Mouse (Mus musculus) T-cell, adult 2 months (primary cell): Measurements from ENCODE around the gene Fam129b.

Experiments used
- DNase-seq: peaks from one replicate; pipeline ENCODE4 v3.0.0; 2022; ENCODE audit warnings: low spot score

The Fam129b gene

DNA sequence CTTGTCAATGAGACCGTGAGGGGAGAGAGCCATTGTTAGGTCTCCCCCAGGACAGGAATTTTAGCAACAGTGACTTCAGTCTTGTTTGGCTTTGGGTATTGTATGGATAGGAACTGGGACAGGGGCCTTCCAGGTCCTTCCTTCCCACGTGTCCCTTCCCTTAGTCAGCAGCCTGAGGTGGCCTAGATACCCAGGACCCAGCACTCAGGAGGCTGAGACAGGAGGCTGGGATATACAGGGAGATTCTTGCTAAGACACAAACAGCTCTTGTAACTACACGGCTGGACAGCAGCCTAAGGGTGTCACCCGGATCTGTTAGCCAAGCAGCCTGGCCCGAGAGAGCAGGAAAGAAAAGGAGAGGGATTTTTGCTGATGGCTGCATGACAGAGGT, 16.3 kb upstream of the Fam129b start:
- DNase-seq: no peak

DNA sequence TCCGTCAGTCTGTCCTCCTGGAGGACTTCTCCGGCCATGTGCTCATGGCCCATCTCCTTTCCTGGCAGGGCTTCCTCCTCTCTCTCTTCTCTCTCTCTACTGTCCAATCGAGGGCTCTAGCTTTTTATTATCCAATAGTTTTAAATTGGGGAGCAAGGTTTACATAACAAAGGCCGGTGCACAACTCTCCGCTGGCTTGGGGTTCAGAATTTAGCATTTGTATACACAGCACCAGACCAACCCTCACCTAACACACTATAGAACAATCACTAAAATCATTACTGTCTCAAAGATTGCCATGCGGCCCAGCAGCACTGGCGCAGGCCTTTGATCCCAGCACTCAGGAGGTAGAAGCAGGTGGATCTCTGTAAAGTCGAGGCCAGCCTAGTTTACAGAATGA, 15.1 kb upstream of the Fam129b start:
- DNase-seq: no peak

DNA sequence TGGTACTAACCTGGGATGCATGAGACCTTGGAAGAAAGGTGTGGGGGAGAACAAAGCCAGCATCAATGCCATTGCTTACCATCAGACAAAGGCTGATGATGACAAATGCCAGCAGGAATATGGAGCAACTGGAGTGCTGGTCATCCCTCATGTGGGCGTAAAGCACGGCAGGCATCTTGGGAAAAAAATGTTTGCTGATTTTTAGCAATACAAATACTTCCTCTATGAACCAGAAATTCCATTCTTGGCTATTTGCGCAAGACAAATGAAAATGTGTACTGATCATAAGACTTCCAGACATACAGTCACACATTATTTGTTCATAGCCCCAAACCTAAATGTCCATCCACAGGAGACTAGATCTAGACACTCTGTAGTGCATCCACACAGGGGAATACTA, 12.6 kb upstream of the Fam129b start:
- DNase-seq: no peak

DNA sequence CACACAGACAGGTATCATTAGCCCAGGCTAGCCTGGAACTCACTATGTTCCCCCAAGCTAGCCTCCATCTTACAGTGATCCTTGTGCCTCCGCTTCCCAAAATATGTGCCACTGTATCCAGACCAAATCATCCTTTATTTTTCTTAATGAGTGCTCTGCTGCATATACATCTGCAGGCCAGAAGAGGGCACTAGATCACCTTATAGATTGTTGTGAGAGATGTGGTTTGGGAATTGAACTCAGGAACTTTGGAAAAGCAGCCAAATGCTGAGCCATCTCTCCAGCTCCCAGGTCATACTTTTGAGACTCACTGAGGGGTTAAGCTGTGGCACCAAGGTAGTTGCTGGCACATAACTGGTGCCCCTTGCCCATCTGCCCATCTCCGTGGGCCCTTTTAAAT, 11.2 kb upstream of the Fam129b start:
- no peak for DNase-seq

DNA sequence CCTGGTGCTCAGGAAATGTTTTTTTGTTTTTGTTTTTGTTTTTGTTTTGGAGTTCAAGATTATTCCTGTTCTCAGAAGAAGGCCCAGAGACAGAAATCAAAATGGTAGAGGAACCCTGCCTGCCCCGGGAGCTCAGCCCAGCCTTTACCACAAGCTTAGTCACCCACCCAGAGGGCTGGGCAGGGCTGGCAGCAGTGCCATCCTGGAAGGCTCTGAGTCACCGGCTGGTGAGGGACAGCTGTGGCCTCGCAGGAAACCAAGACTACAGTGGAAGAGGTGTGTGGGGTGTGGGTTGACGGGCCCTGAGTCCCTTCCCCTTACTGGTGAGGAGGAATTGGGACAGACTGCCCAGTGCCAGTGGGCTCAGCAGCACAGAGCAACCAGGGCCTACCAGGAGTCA, 8.6 kb upstream of the Fam129b start:
- no peak for DNase-seq

DNA sequence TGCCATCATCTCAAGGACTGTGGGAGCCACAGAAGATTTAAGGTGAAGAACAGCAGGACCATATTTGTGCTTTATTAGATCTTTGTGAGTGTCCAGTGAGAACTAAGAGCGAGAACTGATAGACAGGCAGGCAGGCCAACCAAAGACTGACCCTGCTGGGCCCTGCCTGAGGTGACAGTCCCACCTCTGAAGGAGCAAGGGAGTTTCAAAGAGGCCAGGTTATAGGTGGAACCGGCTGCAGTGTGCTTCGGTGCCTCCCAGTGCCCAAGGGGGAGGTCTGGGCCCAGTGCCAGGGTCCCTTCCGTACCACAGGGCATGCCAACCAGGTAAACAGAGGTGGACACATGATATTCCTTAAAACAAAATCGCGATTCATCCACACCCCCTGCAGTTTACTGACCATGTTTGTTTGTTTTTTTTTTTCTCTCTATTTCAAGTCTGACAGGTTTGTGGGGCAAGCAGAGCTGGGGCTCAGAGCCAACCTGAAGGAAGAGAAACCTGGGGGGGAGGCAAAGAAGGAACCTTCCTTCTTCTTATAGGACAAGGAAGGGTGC, 6.1 kb upstream of the Fam129b start:
- no peak for DNase-seq

DNA sequence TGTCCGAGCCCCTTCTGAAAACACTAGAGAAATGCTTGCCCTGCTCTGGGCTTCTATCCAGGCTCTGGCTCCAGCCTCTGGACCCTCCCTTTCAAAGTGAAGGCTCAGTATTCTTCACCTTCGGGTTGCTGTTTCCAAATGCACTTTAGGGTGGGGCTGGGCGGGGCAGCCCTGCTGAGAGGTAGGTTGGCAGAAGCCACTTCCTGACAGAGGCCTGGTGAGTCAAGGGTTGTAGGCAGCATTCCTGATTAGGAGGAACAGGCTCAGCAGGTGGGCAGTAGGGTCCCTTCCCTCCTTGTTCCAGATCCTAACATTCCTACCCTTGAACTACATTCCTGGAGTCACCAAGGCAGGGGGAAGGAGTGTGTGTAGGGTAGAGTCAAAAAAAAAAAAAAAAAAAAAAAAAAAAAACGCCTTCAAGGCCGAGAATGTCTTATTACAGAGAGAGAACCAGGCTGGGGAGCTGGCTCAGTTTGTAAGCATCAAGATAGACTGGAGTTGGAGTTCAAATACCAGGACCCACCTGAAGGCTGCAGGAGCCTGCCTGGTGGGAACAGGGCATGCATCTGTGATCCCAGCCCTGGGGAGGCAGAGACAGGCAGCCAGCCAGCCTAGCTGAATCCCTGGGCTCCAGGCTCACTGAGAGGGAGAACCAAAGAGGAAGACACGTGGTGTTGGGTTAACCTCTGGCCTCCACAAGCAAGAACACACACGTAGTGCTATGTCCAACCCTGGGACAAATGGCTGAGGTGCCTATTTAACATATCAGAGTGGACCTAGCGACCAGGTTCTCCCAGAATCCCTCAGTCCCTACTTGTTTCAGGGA, 5.4 kb upstream of the Fam129b start:
- DNase-seq: no peak

DNA sequence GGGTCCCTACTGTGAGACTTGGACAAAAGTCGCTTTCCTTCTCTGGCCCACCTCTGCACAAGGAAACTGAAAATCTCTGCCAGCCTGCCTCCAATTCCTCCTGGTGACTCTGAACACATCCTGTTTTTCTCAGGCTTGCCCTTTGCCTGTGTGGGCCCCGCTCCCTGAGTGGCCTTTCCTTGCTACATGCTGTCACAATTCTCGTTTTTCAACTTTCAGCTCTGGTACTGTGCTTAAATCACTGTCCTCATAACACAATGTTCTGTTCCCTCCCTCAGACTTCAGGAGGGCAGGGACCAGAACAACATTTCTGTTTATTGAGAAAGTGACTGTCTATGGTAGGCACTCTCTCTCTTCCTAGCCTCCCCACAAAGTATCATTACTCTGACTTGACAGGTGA, 1.8 kb upstream of the Fam129b start:
- no peak for DNase-seq

DNA sequence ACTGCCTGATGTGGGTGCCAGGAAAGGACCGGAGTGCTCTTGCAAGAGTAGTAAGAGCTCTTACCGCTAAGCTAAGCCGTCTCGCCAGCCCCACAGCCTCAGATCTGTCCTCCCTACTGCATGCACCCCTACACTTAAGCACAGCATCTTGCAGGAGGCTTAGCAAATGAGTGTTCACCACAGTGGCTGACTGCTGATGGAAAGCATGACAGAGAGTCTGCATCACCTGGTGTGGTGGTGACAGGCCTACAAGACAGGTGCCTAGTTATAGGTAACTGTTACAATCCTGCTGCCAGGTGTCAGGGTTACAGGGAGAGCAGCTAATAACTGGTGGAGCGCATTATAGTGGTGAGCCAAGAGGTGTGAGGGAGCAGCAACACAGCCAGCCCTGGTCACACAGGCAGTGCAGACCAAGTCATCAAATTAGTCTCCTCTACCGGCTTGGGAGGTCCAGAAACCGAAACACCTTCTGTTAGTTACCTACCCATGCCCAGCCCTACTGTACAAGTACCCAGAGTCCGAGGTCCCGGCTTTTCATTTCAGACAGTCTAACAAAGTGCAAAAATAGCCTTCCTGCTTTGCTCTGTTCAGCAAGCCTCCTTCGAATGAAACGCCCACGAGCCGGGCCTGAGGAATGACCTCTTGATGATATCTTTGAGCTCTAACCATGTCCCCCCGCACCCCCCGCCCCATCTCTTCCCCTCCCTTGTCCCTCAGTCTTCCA, 801 bp upstream of the Fam129b start:
- DNase-seq: no peak

DNA sequence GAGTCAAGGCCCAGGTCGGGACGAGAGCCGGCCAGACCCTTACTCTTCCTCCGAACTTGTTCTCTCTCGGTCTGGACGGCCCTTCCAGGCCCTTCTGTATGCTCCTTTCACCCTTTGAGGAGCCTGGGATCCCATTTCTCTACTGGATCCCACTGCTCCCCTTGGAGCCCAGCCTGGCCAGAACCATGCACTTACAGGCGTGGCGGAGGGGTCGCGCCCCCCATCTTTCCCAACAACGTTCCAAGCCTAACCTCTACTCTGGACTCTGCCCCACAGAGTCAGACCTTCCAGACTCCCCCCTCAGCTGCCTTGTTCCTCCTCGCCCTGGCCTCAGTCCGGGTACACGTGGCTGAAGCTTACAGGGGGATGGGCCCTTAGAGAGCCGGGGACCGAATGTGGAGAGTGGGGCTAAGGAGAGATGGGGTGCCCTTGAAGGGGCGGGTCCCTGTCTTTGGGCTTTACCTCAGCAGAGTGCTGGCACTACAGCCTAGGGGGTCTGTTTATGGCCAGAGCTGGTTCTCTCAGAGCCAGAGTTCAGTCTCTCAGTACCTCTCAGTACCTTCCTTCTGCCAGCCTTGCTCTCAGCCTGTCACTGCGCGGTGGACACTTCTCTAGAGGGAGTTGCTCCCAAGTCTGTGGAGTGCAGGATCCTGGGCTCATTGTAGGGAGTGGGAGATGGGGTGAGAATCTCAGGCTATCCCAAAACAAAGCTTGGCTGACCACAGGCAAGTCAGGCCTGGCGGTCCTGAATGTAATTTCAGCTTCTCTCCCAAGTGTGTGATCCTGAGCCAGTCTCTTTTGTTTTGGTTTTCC, 782 bp downstream of the Fam129b start:
- DNase-seq: no peak

DNA sequence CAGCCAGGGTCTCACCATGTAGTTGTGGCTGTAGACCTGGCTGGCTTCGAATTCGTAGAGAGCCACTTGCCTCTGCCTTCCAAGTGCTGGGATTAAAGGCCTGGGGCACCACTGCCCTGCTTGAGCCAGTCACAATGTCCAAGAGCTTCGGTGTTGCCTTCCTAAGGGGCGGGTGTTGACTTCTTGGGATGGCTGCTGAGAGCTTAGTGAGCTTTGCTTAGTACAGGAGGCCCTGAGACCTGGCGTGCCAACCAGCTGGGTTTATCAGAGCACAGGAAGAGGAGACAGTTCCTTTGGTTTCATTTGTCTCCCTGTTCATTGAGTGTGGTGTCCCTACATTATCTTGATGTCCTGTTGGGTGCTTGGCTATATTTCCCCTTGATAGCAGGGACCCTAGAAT, 1.4 kb downstream of the Fam129b start:
- DNase-seq: no peak

DNA sequence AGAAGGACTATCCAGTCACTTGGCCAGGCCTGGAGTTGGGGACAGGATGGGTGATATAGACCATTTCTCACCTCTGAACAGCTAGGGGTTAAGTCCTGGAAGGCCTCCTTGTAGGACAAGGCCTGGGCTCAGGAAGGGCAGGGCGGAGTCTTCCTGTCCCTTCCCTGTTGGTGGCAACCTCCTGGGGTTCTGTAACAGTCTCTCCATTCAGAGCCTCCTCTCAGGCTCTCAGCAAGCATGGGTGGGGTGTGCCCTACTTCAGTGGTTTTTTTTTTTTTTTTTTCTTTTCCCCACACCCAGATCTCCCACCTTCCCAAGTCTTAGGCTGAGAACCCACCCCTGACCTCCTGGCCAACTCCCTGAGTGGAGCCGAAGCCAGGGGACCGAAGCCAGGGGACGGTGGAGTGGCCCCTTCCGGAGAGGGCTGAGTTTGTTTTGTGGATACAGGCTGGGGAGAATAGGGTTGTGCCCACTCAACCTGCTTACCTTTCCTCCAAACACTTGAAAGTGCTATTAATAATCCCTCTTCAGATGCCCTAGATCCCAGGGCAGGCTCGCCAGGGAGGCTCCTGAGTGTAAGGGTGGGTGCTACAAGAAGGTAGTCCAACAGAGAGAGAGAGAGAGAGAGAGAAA, 2.0 kb downstream of the Fam129b start:
- DNase-seq: no peak

DNA sequence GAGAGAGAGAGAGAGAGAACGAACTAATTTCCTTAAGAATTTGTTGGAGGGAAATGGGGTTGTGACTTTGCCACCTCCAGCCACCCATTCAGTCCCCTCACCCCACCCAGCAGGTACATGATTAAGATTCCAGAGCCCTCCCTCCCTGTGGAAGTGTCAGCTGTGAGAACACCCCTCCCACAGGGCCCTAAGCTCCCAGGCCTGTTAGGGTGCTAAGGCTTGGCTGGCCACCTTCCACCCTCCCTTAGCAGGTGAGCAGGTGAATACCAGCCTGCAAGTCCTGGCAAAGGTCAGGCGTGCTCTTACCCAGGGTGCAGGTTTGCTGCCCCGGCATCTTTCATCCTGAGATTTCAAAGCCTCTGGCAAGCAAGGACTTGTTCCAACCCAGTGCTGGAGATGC, 2.5 kb downstream of the Fam129b start:
- DNase-seq: no peak

DNA sequence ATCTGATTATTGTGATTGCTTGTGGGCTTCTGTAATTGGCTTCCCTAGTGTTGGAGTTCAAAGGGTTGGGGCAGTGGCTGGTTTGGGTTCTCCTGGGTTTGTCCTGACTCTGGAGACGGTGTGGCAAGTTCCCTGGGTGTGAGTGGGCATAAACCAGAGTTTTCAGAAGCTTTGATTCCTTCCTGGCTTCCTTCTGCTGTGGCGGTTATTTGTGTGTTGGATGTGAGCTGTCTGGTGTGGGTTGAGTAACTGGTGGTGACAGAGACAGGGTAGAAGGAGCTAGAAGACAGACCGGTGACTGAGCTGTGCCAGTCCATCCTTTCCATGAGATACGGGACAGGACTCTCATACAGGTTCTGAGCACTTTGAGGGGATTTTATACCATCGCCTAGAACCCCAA, 3.7 kb downstream of the Fam129b start:
- DNase-seq: no peak

DNA sequence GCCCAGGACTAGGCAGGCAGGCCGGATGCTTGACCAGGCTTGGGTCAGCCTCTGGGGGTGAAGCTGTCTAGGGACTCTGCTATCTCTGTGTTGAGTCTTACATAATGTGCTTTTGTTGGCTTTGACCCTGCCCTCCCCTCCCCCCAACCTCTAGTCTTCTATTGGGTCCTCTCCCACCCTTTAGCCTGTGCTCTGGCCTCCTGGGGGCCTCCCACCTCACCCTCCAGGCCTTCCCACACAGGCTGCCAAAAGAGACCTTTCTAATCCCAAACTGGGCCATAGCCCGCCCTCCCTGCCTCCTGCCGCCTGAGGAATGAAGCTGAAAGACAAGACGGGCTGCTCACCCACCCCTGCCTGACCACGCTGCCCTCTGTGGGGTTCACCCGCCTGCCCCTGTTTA, 5.1 kb downstream of the Fam129b start:
- no peak for DNase-seq

DNA sequence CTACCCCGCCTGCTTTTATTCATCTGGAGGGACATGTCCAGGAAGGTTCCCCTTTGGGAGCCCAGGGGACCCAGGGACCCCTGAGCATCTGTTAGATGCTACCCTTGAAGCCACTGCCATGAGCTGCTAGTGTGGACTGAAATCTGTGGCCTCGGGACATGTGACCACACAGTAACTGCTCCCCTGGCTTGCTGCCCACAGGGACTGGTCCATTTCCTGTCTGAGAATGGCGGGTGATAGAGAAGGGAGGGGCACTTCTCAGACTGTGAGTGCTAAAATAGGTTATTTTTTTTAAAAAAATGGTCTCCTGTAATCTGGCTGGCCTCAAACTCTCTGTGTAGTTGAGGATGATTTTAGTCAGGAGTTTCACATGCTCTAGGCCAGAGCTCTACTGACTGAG, 5.8 kb downstream of the Fam129b start:
- DNase-seq: no peak

DNA sequence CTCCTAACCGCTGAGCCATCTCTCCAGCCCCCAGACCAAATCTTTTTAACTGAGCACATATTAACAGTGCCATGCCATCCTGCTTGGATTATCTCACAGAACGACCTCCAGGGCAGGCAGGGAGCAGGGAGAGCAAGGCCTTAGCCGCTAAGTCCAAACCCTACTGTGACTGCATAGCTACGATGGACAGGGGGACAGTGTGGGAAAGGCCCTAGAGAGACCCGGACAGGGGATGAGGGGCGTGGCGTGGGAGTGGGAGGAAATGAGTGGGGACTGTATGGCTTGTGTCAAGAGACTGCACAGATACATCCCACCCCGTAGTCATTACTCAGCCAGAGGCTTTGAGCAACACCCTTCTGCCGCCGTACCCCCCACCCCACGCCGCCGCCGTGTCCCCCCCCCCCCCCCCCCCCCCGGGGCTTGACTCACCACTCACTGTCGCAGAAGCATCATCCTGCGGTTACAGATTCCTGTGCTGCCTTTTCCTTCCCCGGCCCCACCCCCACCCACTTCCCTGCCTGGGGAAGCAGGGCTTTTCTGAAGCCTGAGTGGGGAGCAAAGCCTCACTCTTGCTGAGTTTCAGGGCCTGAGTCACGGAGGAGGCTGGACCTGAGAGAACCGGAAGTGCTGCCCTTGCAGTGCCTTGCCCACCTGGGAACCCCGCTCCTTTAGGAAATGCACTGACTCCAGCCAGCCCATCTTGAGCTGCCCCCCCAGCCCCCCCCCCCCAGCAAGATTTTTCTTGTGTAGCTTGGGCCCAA, 6.5 kb downstream of the Fam129b start:
- no peak for DNase-seq

DNA sequence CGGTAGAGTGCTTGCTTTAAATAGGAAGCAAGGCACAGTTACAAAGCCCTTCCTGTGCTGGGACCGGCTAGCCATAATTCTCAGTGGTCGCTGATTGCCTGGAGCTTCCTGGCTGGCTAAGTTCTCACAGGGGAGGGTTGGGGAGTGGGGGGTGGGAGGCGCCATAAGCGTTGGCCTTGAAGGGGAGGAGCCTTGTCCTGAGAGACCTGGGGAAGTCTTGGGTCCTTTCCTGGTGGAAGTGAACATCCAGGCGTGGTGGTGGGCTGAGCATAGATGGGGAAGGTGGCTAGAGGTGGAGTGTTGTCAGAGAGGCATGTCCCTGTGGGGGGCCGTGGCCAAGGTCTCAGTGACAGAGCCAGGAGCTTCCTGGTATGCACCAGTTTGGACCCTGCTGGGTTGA, 8.8 kb downstream of the Fam129b start:
- DNase-seq: no peak

DNA sequence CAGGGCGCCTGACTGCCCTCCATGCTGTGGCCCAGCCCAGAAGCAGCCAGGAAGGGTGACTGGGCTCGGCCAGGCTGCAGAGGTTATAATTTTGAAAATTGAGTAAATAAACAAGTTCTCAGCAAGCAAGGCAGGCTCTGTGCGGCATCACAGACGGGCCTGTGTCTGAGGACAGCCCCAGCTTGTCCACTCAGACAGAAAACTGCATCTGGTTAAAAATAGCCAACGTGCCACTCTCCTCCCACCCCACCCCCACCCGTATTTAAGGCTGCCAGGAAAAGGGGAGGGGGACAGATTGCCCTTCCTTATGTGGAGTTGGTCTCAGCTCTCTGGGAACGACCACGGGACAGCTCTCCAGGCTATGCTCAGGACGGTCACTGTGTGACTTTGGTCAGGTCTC, 12.1 kb downstream of the Fam129b start:
- no peak for DNase-seq

DNA sequence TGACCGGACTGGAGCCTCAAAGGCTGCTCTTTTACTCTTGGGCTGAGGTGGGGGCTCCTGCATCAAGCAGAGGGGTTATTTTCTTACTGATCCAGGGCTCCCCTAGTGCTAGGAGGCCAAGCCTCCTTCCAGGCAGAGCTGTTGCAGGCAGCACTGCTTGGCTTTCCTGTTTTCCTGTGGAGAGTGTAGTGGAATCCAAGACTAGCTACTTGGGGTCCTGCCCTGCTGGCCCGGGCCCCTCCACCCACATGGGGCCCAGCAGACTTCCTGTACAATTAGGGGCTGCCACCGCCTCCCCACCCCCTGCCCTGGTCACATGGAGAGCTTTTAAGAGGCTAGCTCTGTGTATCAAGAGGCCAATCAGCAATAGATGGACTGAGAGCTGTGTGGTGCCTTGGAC, 12.6 kb downstream of the Fam129b start:
- no peak for DNase-seq

DNA sequence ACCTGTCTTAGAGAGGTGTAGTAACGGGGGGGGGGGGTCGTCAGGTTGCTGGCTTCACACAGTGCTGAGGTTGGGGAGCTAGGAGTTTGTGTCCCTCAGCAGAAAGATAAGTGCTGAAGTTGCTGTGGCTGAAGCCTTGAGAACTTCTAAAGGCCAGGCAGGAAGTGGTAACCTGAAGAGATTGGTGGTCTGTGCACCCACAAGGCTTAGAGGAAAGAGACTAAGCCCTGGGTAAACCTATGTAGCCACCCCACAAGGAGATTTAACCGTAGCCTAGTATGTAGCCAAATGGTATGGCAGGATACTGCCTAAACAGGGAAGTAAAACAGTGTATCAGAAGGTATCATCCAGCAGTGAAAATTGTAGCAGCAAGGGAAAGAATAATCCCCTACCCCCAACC, 14.4 kb downstream of the Fam129b start:
- peak; percentile 68 for DNase-seq
